Mouse (Mus musculus) bone marrow macrophage, adult 2 months (primary cell): ENCODE measurements around the gene Tnfrsf22.
"Not testable (repeated sequence)": the region's sequence is repeated elsewhere in the genome, so short reads cannot be mapped to it uniquely, and the experiment has no call there.

Experiments used
- CTCF ChIP-seq: IDR thresholded peaks from 2 replicates; pipeline ENCODE4 v1.5.1; 2012; ENCODE audit warnings: low read depth, mild to moderate bottlenecking, low read length, moderate library complexity
- POLR2A ChIP-seq: IDR thresholded peaks from 2 replicates; pipeline ENCODE4 v1.6.1; 2012; ENCODE audit warnings: mild to moderate bottlenecking, low read depth, low read length, borderline replicate concordance

GRCm38 (mm10) chr7:143643949-143644348, 5.5 kb downstream of the Tnfrsf22 start:
- TF ChIP-seq POLR2A, CTCF: not testable (repeated sequence)
